Mouse (Mus musculus) neutrophil, adult 5-6 weeks (primary cell): ENCODE data around the gene Nr6a1. TPM values are rescaled to one million over a fixed set of nuclear protein-coding genes. Genes with fewer than 3 reads are reported as not detected.

Experiments used
- ATAC-seq: fragments of 151-379, 151-347 bp; 2 replicates; pipeline ENCODE4 v1.8.0; 2017; ENCODE audit warnings: mild to moderate bottlenecking, moderate TSS enrichment; ENCODE audit not compliant: insufficient number of reproducible peaks, poor library complexity, low FRiP score, severe bottlenecking; ENCODE audit errors: extremely low read depth
- total RNA-seq: library from RNA; stranded (forward); fragments of 200-1000 nt; gene quantifications from 2 replicates; pipeline ENCODE4 v1.2.3, GENCODE M21; 2017

Nr6a1 gene
- total RNA-seq, 1 experiment from 2014 or later = 1.6 TPM

DNA sequence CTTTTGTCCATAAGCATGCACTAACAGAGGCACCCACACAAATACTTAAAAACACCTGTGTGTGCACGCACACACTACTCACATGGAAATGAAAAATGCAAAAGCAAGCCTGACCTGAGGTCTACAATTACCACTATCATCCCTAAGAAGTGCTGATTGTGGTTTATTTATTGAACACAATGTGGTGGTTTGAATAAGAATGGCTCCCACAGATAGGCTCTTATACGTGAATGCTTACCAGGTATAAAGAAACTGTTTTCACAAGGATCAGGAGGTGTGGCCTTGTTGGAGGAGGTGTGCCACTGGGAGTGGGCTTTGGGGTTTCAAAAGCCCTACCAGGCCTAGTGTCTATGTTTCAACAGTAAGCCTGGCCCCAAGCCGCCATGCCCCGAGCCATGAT lies 110.0 kb downstream of the Nr6a1 start:
- ATAC-seq = no peak

DNA sequence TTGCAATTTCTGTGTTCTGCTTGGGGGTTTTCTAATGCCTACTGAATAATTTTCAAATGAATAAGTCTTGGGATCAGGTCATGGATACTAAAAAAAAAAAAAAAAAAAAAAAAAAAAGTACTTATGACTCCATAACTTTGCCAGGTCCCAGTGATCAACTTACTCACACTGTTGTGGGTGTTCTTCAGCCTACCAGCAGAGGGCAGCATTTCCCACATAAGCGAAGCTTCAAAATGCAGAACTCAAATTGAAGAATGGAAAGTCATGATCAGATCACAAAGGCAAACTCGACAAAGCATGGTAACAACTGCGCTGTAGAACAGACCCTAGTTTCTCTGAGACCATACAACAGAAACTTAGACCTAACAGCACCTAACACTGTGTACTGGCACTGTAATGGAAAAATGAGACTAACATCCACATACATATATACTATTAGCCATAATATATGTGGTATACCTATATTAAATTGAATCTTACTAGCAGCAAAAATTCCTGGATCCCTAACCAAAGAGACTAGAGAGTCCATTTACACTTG lies 130.3 kb downstream of the Nr6a1 start:
- peak; percentile 84 for ATAC-seq

DNA sequence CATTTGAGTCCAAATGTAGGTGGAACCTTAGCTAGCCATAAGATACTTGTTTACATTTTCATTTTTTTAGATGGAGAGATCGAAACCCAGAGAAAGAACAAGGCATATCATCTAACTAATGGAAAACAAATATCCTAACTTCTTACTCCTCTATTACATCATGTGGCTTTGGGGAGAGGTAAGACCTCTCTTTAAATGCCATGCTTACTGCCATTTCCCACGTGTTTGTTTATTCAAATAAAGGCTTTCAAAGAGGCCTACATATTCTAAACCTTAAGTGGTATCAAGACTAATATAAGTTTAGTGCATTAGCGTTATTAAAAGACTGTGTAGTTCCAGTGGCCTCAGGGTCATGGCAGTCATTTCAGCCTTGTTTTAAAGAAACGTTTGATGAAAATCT lies 140.2 kb downstream of the Nr6a1 start:
- no peak for ATAC-seq

DNA sequence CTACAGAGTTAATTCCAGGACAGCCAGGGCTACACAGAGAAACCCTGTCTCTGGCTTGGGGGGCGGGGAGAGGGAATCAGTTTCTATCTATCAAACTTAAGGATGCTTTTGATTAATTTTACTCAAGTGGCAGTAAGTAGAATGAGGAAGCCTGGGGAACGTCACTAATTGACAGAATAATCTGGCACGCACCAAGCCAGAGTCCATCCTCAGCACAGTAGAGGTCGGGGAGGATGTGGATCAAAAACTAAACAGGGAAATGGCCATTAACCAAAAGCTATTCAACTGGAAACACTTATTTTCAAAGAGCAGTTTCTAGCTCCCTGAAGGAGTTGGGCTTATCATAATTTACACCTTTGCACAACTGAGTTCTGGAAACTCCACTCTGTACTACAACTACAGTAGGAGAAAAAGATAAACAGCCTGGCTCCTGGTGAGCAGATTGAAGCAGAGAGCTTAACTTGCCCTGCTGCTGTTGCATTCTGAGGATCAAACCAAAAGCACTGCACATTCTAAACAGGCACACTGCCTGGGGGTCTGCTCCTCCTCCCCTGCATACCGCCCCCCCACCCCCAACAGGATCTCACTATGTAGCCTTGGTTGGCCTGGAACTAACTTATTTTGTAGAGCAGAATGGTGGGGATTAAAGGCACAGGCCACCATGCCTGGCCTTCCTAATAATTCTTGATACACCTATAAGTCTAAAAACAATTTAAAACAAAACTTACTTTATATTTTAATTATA lies 141.1 kb downstream of the Nr6a1 start:
- ATAC-seq = no peak

GRCm38 (mm10) chr2:38785113-38785512 lies 142.4 kb downstream of the Nr6a1 start:
- no peak for ATAC-seq

DNA sequence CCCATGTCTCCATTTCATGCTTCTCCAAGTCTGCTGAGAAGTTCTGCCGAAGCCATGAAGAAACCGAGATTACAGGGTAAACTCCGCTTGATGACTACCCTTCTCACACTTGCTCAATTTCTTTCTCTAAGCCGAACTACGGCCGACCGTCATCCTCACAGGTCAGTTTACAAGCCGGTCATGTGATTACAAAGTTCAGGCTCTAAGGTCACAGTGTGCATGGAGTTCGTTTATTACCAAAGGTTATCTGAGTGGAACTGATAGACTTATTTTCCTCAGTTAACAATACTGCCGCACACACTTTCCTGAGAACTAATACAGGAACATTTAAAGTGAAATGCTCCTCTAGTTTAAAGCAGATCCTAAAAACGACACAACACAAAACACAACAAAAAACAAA lies 143.1 kb downstream of the Nr6a1 start:
- ATAC-seq = no peak

DNA sequence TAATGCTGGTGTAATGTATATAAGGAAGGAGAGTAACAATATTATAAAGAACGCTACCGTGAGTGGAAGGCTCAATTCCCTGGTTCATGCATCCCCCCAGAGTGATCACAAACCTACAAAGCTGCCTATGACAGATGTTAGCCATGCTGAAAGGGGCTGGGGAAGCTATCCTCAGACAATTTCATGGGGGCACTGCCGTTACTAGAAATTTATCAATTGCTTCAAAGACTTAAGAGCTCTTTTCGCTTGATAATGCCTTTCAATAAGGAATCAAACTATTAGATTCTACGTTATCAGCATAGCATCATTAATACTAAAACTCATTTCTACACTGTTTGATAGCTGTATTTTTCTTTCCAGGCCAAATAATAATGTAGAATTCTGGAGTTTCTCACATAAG lies 144.1 kb downstream of the Nr6a1 start:
- ATAC-seq = no peak

DNA sequence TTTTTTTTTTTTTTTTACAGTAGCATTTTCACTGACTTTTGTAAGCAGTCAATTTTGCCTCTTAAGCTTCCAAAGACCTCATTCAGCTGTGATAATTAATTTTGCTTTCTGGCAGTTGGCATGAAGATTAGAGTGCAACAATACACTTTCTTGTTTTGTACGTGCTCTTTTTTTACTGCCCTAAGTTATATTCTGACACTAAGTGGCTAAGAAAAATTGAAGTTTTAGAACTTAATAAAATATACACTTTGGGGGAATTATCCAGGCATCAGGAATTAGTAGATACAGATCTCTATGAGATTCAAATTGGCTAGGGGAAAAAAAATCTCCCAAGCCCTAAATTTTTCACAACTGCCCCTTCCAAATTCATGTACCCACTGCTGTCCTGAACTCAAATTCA lies 144.8 kb downstream of the Nr6a1 start:
- ATAC-seq = no peak

DNA sequence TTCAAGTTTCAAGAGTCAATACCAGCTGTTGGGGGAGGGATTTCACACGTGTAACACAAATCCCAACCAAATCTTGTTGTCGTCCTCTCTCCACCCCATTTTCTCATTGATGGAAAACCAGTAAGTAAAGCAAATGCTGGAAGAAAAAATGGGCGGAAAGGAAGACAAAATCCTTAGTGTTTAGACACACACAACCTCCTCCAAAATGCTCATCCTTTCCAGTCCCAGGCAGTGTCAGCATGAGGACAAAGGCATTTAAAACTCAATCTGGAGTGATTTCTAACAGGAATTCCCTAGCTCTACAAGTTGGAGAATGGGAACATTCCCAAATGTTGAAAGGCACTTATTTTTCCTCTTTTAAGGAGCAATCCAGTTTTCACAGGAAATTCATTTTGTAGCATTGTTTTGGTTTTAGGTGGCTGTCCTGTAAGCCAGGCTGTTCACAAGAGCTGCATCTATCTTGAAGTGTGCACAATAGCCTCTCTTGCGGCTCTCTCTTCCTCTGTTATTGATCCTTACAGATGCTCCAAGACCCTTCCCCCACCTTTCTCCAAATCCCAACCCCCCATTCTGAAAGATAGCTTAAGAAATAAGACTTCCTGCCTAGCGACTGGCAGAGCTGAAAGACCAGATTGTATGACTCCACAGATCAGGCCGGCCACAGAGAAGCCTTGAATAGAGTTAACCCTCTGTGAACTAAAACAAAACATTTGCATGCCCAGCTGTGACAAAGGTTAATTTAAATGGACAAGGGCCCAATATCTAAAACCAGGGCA lies 145.4 kb downstream of the Nr6a1 start:
- ATAC-seq = no peak

- no peak for ATAC-seq
These were observed 147.5 kb downstream of the Nr6a1 start for GRCm38 (mm10) chr2:38779939-38780338.

DNA sequence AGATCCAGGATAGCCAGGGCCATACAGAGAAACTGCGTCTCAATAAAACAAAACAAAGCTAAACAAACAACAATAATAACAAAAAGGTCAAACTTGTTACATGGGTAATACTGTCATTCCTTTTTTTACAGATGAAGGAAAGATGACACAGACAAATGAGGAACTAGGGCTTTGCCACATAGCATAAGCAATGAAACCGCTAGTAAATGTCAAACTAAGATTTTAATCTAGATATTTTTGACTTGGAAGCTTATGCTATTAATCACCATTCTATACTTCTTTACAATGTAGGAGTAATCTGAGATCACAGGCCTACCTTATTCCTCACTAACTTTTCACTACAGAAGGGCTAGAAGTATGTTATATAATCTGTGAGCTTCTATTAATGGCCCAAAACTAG lies 150.2 kb downstream of the Nr6a1 start:
- ATAC-seq = no peak

GRCm38 (mm10) chr2:38774936-38775335 lies 152.6 kb downstream of the Nr6a1 start:
- no peak for ATAC-seq

DNA sequence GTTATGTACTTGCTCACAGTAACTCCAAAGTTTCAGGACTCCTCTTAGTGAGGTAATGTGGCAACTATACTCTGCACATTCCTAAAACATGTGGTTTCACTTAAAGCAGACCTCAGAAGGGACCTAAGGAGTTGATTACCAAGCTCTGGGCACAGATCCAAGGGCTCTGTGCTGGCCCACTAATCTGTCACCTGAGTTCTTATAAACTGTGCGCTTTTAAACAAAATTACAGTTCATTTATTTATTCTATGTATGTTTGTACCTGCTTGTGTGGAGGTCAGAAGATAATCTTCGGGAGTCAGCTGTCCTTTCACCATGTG lies 156.1 kb downstream of the Nr6a1 start:
- no peak for ATAC-seq

GRCm38 (mm10) chr2:38770772-38771477 lies 156.6 kb downstream of the Nr6a1 start:
- ATAC-seq = no peak

DNA sequence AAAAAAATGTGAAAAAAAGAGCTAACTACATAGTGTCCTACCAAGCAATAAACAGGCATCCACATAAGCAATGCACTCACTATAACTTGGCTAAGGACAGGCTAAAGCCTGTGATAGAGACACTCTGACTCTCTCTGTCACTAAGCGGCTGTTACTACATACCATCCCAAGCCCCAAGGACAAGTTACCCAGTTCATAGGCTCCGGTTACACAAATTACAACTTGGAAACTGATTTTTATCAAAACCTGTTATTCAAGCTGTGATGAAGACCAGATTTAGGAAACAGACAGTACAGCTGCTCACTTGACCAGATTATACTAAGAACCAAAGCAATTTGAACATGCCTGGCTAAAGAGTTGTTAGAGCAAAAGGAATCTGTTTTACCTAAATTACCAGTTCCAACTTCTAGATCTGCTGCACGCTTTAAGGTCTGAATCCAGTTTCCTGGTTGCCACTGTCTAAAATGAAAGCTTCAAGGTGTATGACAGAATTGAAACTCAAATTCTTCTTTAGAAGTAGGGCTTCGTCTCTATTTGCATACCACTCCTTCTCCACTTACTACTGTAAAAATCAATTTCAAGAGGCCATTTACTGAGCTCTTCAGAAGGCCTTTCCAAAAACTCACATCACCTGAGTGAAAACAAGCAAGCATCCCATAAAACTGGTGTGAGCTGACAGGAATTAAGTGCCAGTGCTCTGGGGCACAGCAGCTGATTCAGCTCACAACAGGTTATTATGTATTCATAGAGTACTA lies 160.1 kb downstream of the Nr6a1 start:
- ATAC-seq = no peak

DNA sequence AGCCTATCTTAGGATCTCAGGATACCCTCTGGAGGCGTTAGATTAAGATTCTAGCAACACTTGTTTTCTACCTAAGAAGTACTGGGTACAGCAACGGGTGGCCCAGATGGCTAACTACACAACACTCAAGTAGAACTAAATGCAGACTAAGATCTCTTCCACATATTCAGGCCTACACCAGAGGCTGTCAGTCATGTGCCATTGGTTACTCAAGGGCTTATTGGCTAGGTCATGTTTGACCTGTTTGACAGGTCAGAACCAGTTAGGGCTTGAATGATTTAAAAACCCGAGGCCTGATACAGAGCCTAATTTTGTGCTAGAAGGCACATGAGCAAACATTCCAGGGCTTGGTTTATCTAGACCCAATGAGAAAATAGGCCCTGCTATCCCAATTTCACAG lies 187.6 kb downstream of the Nr6a1 start:
- ATAC-seq = no peak

GRCm38 (mm10) chr2:38739410-38739809 lies 188.1 kb downstream of the Nr6a1 start:
- 0 out of 2 replicates have a peak, but pooled peaks have one; percentile 33 for ATAC-seq

GRCm38 (mm10) chr2:38738601-38739301 lies 188.7 kb downstream of the Nr6a1 start:
- ATAC-seq = no peak
